Mouse (Mus musculus): ENCODE measurements around the gene 1700080O16Rik.

The 1700080O16Rik gene

DNA sequence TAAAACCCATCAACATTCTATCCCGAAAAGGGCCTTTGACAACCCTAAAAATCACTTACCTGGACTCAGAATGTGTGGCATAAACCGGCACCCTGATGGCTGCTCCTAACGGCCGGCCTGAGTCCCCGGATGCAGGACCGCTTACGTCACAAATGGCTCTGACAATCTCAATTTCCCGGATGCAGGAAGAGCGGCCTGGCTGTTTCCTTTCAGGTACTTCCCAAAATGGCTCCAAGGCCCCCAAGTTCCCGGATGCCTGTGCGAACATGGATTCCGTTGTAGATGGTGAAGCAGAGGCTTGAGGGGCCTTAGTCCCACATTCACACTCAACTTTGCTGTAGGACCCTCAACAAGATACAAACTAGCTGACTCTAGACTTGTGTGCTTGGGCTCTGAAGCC is at the start of gene 1700080O16Rik:
Gene 1700080O16Rik (minus strand): TSS at position 101 of the 400 bp plus-strand sequence.
- DNase-seq (ENCODE audit: low read depth in 2 of 2, low spot score in 2 of 2) = no peak

DNA sequence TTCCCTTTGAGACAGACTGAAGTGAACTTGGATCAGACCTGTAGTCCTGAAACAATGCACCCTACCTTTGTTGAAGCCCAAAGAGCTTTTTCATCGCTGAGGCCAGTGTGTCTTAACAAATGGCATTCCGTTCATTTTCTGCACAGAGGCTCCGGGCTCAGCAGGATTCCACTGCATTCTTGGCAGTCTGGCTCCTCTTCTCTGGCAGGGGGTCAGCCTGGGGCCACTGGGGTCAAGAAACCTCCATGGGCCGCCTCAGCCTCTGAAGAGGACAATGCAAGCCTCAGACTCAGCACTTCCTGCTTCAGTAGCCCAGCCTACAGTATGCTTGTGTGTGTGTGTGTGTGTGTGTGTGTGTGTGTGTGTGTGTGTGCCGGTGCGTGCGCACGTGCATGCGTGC is 45.1 kb upstream of the 1700080O16Rik start:
- DNase-seq (ENCODE audit: low read depth in 2 of 2, low spot score in 2 of 2) = no peak

DNA sequence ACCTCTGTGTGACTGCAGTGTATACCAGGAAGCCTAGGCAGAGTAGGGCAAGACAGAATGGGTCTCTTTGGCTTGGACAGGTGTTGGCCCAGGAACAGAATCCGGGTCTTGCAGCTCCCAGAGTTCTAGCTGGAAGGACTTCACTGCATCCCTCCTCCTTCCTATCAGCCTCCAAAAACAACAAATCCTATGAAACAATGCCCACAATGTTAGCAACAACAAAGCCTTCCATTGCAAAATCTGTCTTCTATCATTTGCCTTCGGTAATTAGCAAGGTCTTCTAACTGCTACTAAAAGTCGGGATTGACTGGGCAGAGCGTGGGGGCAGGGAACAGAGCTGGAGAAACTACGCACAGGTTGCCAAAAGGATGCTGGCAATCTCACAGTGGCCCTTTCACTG is 27.5 kb upstream of the 1700080O16Rik start:
- DNase-seq (ENCODE audit: low read depth in 2 of 2, low spot score in 2 of 2) = no peak

DNA sequence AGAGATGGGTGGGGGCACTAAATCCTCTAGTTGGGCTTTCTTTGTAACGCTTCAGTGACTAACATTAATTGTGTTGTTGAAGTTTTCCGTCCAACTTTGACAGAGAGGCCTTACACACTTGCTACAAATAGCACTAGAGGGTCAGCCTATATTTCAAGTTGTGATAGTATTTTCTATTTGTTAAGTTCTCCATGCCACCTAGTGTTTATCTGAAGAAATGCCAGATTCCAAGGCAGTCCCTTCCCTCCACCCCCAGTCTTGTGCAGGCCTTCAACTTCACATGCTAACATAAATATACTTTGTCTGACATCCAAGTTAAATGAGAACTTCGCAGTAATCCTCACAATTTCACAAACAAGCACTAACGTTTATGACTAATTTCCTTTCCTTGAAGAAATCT is 26.9 kb upstream of the 1700080O16Rik start:
- DNase-seq (ENCODE audit: low read depth in 2 of 2, low spot score in 2 of 2) = no peak

DNA sequence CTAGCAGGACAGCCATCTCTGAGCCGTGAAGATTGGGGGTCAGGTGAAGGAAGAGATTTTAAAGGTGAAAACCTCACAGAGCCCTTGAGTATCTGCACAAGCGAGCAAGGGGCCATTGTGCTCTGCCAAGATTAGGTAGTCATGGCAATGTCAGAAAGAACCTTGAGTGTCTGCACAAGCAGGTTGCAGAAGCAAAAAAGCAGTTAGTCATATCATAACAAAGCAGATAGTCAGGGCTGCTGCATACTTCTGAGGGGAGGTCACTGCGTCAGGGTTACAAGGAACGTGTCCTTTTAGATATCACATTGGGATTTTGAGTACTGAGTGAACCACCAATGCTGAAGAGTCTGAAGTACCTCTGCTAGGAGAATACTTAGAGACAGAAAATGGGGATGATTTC is 3.8 kb upstream of the 1700080O16Rik start:
- no peak for DNase-seq (ENCODE audit: low read depth in 2 of 2, low spot score in 2 of 2)

DNA sequence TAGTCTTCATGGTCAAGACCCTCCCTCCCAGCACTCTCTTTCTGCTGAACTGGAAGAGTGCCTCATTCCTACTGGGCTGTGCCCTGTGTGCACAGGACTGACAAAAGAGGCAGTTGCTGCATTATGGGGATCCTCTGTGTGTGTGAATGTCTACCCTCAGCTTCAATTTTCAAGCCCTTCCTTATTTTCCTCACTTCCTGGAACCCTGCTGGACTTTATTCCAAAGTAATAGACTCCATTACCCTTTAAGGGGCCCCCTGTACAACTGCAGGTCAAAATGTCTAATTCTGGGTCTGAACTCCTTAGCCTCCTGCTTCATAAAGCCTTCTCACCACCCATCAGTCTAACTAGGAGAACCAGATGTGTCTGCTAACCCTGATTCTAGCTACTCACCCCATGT is 2.0 kb upstream of the 1700080O16Rik start:
- DNase-seq (ENCODE audit: low read depth in 2 of 2, low spot score in 2 of 2) = no peak

DNA sequence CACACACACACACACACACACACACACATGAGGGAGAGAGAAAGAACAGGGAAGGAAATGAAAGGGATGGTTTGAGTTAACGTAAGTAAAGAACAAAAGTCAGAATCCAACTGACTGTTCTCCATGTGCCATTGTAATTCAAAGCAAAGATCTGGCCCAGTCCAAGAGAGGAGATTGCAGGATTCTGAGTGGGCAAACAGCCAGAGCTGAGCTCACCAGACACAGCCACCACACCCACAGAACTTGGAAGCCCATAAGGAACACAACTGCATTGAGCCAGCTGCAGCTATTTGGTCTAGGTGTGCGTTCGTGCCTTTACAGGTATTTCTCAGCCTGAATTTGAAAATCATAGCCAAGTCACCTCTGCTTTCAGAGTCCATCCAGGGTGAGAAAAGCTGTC is 24.5 kb downstream of the 1700080O16Rik start:
- no peak for DNase-seq (ENCODE audit: low read depth in 2 of 2, low spot score in 2 of 2)

DNA sequence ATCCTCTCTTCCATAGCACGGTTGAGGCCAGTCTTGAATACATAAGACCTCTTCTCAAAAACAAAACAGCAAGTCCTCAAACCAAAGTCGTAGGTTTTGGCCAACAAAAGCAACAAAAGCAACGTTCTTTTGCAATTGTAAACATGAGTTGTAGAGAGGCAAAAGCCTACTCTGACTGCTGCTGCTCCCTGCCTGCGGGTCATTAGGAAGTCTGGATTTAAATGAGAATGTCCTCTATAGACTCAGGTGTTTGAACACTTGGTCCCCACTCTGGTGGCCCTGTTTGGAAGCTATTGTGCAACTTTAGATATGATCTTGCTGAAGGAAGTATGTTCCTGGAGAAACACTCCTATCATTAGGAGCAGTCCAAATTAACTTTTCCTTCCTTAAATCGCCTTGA is 34.5 kb downstream of the 1700080O16Rik start:
- DNase-seq (ENCODE audit: low read depth in 2 of 2, low spot score in 2 of 2) = no peak

DNA sequence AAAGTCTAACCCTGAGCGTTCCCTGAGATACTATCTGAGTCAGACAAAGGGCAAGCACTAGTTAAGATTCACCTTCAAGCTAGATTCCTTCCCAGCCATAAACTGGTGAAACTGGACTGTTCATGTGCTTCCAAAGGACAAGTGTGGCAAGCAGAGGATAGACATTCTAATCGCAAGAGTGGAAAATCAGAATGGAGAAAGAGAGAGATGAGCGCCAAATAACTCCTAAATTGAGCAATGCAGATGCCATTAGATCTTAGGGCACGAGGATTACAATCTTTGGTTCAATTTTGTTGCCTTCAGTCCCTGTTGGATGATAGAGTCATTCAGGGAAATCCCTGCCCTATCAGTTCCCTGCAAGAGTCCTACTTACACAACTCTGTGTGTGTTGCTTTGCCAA is 53.5 kb downstream of the 1700080O16Rik start:
- DNase-seq (ENCODE audit: low read depth in 2 of 2, low spot score in 2 of 2) = no peak

Data from CD8-positive naive resting alpha-beta T cell, adult 2 months (primary cell).